Mouse (Mus musculus): ENCODE data around the gene Tgm6. TPM values are rescaled to one million over a fixed set of nuclear protein-coding genes. Genes with fewer than 3 reads are reported as not detected.
A peak's percentile ranks its signal among the peaks of the same experiment; 100 is the strongest.

The Tgm6 gene
- not detected in 2 replicates for polyA plus RNA-seq (2015; fragmentation: Nextera tagmentation; extraction: Ambion mirVana)

- Histone ChIP-seq H3K27me3 (ENCODE audit: insufficient read depth, low read length) (no peaks in the 10 kb centered on the region), H3K4me3 (ENCODE audit: low read depth, low read length) (no peak within 1 kb of the TSS), H3K36me3 (replicated peaks; ENCODE audit: insufficient read depth, low read length) (no peaks in the 10 kb centered on the region), H3K9me3 (ENCODE audit: low read length) (no peaks in the 10 kb centered on the region), H3K27ac (ENCODE audit: low read depth) (no peak within 1 kb of the TSS), H3K4me2 (ENCODE audit: low read depth, low read length) (no peak within 1 kb of the TSS), H3K9ac (replicated peaks) (no peak within 1 kb of the TSS), H3K4me1 (ENCODE audit: insufficient read depth) (no peaks in the 10 kb centered on the region)
- ATAC-seq: no peak
- TF ChIP-seq EP300 (IDR thresholded peaks at IDR 0.05; ENCODE audit: low read depth): no peak
- DNase-seq: no peak
- 64% methylated on average over 4 of the region's 4 CpGs for WGBS (ENCODE audit: insufficient replicate concordance)
These were observed at the start of gene Tgm6 for GRCm38 (mm10) chr2:130112116-130112515. TSS of gene Tgm6 (plus strand) at chr2:130112416.

- Histone ChIP-seq H3K9ac (replicated peaks) (no peak overlapping the region), H3K27ac (ENCODE audit: low read depth) (no peak overlapping the region), H3K4me2 (ENCODE audit: low read depth, low read length) (no peak overlapping the region), H3K36me3 (replicated peaks; ENCODE audit: insufficient read depth, low read length) (no peaks in the 10 kb centered on the region), H3K4me3 (ENCODE audit: low read depth, low read length) (no peak overlapping the region), H3K4me1 (ENCODE audit: insufficient read depth) (no peaks in the 10 kb centered on the region), H3K27me3 (ENCODE audit: insufficient read depth, low read length) (no peaks in the 10 kb centered on the region), H3K9me3 (ENCODE audit: low read length) (no peaks in the 10 kb centered on the region)
- ATAC-seq: no peak
- peak; percentile 74 for TF ChIP-seq CTCF (IDR thresholded peaks at IDR 0.05; ENCODE audit: low read depth)
- no peak for TF ChIP-seq EP300 (IDR thresholded peaks at IDR 0.05; ENCODE audit: low read depth)
- WGBS (ENCODE audit: insufficient replicate concordance): 26% methylated on average over 3 of the region's 3 CpGs
- DNase-seq: no peak
These were observed 44.0 kb upstream of the Tgm6 start for GRCm38 (mm10) chr2:130068228-130068627.

- H3K9ac ChIP-seq (replicated peaks): no peak overlapping the region
- no peak overlapping the region for H3K4me3 ChIP-seq (ENCODE audit: low read depth, low read length)
These were observed 41.8 kb upstream of the Tgm6 start for GRCm38 (mm10) chr2:130070396-130070795.

DNA sequence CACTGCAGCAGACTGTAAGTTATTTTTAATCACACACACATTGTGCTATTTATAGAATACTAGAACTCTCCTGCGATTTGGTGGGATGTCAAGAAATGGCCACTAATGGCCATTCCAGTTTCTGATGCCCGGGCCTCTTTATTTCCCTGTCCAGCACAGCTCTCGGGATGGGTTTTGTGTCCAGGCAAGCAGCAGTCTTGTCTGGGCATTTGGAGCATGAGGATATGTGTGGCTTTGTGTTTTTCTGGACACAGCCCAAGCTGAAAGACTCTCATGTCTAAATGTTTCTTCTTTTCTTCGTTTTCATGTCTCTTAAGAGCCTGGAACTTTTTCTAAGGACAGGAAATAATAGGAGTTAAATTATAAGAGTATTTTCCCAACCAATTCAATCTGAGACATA is 588 bp downstream of the Tgm6 start:
- no peaks in the 10 kb centered on the region for H3K4me1 ChIP-seq (ENCODE audit: insufficient read depth)
- no peak overlapping the region for H3K4me2 ChIP-seq (ENCODE audit: low read depth, low read length)
- H3K4me3 ChIP-seq (ENCODE audit: low read depth, low read length): no peak overlapping the region
- no peaks in the 10 kb centered on the region for H3K36me3 ChIP-seq (replicated peaks; ENCODE audit: insufficient read depth, low read length)
- no peaks in the 10 kb centered on the region for H3K9me3 ChIP-seq (ENCODE audit: low read length)
- WGBS (ENCODE audit: insufficient replicate concordance): 64% methylated on average over 4 of the region's 4 CpGs
- H3K9ac ChIP-seq (replicated peaks): no peak overlapping the region
- no peak for TF ChIP-seq EP300 (IDR thresholded peaks at IDR 0.05; ENCODE audit: low read depth)
- TF ChIP-seq CTCF (IDR thresholded peaks at IDR 0.05; ENCODE audit: low read depth): no peak
- ATAC-seq: no peak
- H3K27ac ChIP-seq (ENCODE audit: low read depth): no peak overlapping the region
- DNase-seq: no peak
- H3K27me3 ChIP-seq (ENCODE audit: insufficient read depth, low read length): no peaks in the 10 kb centered on the region

More at GRCm38 (mm10) chr2:130070396-130070795, 41.8 kb upstream of the Tgm6 start:
- H3K4me2 ChIP-seq (ENCODE audit: low read depth, low read length): no peak overlapping the region
- TF ChIP-seq CTCF (IDR thresholded peaks at IDR 0.05; ENCODE audit: low read depth) (no peak), EP300 (IDR thresholded peaks at IDR 0.05; ENCODE audit: low read depth) (no peak)
- DNase-seq (no peak), ATAC-seq (no peak)
- no peaks in the 10 kb centered on the region for H3K27me3 ChIP-seq (ENCODE audit: insufficient read depth, low read length)
- H3K36me3 ChIP-seq (replicated peaks; ENCODE audit: insufficient read depth, low read length): no peaks in the 10 kb centered on the region
- no peaks in the 10 kb centered on the region for H3K4me1 ChIP-seq (ENCODE audit: insufficient read depth)
- H3K9me3 ChIP-seq (ENCODE audit: low read length): no peaks in the 10 kb centered on the region
- no peak overlapping the region for H3K27ac ChIP-seq (ENCODE audit: low read depth)
- WGBS (ENCODE audit: insufficient replicate concordance): 76% methylated on average over 2 of the region's 2 CpGs

DNA sequence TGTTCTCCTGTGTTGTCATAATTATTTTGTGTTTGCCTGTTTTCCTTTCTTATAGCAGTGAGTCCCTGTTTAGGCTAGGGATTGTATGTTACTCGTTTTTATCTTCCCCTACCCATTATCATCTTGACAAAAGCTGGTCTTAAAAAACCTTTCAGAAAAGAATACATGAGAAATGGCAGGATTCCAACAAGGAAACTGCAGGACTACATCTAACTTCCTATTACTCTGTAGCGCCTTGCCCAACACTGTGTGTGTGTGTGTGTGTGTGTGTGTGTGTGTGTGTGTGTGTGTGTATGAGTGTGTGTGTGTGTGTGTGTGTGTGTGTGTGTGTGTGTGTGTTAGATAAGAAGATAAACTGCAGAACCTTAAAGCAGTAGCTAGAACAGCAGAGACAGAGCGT is 1.2 kb downstream of the Tgm6 start:
- H3K27ac ChIP-seq (ENCODE audit: low read depth): no peak overlapping the region
- no peak overlapping the region for H3K9ac ChIP-seq (replicated peaks)
- no peaks in the 10 kb centered on the region for H3K27me3 ChIP-seq (ENCODE audit: insufficient read depth, low read length)
- no peaks in the 10 kb centered on the region for H3K9me3 ChIP-seq (ENCODE audit: low read length)
- no peak overlapping the region for H3K4me3 ChIP-seq (ENCODE audit: low read depth, low read length)
- H3K4me2 ChIP-seq (ENCODE audit: low read depth, low read length): no peak overlapping the region
- no peaks in the 10 kb centered on the region for H3K36me3 ChIP-seq (replicated peaks; ENCODE audit: insufficient read depth, low read length)
- ATAC-seq: no peak
- WGBS (ENCODE audit: insufficient replicate concordance): 27% methylated on average over 3 of the region's 3 CpGs
- TF ChIP-seq CTCF (IDR thresholded peaks at IDR 0.05; ENCODE audit: low read depth): no peak
- TF ChIP-seq EP300 (IDR thresholded peaks at IDR 0.05; ENCODE audit: low read depth): no peak
- no peaks in the 10 kb centered on the region for H3K4me1 ChIP-seq (ENCODE audit: insufficient read depth)
- no peak for DNase-seq

GRCm38 (mm10) chr2:130118649-130119048 is 6.4 kb downstream of the Tgm6 start:
- DNase-seq (no peak), ATAC-seq (no peak)
- Histone ChIP-seq H3K9ac (replicated peaks) (no peak overlapping the region), H3K27ac (ENCODE audit: low read depth) (no peak overlapping the region), H3K4me2 (ENCODE audit: low read depth, low read length) (no peak overlapping the region), H3K36me3 (replicated peaks; ENCODE audit: insufficient read depth, low read length) (no peaks in the 10 kb centered on the region), H3K4me1 (ENCODE audit: insufficient read depth) (no peaks in the 10 kb centered on the region), H3K9me3 (ENCODE audit: low read length) (no peaks in the 10 kb centered on the region), H3K4me3 (ENCODE audit: low read depth, low read length) (no peak overlapping the region), H3K27me3 (ENCODE audit: insufficient read depth, low read length) (no peaks in the 10 kb centered on the region)
- WGBS (ENCODE audit: insufficient replicate concordance): 71% methylated on average over 7 of the region's 7 CpGs
- TF ChIP-seq EP300 (IDR thresholded peaks at IDR 0.05; ENCODE audit: low read depth) (no peak), CTCF (IDR thresholded peaks at IDR 0.05; ENCODE audit: low read depth) (no peak)

Measured in liver, postnatal 0 days (tissue).